Mouse (Mus musculus): ENCODE measurements around the gene Ssu72.

DNA sequence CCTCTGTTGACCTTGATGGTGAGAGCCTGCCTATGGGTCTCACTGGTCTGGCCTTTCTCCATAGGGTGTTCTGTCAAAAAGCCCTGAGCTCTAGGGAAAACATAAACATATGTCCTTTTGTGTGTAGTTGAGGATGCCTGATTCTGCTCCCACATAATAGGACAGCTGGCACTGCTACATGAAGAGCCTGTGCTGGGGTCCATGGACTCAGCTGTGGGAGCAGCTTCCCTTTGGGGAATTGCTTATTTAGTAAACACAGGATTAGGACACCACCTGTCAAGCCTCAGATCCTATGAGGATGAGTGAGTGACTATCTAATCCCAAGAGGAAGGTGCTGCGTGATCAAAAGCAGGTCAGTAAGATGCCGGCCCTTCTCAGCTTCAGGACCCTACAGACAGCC lies 23.4 kb downstream of the Ssu72 start:
- TF ChIP-seq CTCF (IDR thresholded peaks at IDR 0.05; ENCODE audit: low read depth) (no peak), EP300 (IDR thresholded peaks at IDR 0.05; ENCODE audit: low read depth) (no peak)
